Mouse (Mus musculus): Measurements from ENCODE around the gene Hebp1.

The Hebp1 gene

DNA sequence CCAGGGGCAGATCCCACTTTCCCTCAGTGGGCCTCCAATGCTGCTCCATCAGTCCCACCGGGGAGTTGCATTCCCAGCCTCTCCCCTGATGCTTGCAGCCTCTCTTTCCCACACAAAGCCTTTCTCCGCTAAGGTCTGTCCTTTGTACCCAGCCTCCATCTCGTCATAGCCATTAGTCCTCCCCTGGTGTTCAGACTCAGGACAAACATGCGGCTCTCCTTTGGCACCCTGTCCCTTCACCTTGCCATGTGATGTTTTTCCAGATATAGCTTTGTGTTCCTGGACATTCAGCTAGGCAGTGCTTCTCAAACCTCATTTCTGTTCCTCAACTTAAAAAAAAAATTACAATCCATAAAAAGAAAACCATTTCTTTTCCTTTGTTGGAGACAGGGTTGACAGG lies 39.3 kb downstream of the Hebp1 start:
- DNase-seq, result no peak

DNA sequence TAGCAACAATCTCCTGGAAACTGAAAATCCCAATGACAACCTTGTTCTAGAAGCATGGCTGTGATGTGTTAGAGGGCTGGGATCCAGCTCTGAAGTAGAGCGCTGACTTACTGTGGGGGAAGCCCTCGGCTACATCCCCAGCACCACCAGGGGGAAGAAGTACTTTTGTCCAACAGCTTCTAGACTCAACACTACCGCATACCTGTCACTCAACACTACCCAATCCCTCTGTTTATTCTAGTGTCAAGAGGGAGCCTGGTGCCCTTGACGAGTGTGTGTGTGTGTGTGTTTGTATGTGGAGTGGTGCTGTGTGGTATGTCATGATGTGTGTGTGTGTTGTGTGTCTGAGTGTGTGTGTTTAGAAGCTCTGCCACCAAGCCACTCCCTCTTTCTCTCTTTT lies 40.3 kb downstream of the Hebp1 start:
- no peak for DNase-seq

DNA sequence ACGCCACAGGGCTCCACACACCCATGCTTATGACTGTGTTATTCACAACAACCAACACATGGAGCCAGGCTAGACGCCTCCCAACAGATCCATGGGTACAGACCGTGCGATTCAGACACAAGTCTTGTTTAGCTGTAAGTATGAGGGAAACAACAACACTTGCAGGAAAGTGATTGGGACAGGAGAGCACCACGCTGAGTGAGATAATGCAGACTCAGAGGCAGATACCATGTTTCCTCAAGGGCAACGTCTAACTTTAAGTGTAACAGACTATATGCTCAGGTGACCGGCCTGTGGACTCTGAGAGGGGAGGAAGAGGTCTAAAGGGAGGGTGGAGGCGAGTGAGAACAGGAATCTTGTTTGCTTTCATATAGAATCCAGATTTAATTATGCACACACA lies 41.2 kb downstream of the Hebp1 start:
- DNase-seq, result no peak

DNA sequence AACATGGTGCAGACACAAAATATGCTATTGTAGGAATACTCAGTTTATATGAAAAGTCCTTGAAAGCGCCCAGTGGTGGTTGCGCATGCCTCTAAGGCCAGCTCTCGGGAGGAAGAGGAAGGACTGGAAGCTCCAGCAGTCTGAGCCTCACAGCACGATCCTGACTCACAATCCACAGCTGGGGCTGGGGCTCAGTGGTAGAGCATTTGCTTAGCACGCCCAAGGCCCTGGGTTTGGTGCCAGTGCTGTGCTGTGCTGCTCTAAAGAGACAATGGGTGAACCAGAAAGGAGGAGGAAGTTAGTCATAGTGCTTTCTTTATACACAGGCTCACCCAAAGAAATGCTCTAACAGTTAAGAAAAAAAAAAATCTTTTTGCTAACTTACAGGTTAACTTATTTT lies 44.1 kb downstream of the Hebp1 start:
- DNase-seq, result no peak

DNA sequence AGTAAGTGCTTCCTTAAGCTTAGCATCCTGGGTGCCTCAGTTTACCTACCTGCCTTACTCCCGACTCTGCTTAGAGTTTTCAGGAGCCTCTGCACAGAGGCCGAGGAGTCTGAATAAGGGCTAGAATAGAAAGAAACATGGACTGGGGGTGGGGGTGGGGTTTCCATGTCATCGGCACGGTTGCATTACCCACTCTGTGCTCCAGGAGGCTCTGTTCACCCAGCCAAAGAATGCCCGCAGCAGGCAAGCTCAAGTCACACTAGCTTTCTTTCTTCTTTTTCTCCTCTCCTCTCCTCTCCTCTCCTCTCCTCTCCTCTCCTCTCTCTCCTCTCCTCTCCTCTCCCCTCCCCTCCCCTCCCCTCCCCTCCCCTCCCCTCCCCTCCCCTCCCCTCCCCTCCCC lies 47.5 kb downstream of the Hebp1 start:
- DNase-seq, result no peak

DNA sequence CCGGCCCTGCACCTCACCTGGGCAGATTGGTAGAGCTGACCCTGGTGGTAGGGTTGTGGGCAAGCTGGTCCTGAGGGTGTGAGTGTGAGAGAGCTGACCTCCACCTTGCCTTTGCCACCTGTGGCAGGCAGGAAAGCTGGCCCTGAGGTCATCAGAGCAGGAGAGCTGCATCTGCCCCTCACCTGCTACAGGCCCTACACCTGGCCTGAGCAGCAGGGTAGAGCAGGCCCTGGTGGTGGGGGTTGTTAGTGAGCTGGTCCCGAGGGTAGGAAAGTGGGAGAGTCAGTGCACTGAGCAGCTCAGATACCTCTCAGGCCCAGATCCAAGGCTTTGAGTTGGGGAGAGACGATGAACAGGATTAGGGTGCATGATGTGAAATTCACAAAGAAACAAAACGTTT lies 48.1 kb downstream of the Hebp1 start:
- DNase-seq, result no peak

DNA sequence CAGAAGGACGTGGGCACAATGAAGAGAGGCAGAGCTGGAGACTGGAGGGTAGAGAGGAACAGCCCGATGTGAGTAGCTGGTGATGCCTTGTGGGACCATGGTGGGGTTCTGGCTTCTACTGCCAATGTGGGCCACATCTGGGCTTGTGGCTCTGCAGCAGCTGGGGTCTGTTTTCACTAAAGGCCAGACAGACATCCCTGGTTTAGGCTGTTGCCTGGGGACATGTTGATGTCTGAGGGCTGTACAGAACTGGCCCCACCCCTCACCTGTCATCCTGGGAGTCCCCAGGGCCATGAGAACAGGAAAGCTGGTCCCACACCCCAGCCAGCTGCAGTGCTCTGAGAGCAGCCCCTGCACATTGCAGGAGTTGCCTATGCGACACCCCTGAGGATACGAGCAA lies 48.6 kb downstream of the Hebp1 start:
- no peak for DNase-seq

DNA sequence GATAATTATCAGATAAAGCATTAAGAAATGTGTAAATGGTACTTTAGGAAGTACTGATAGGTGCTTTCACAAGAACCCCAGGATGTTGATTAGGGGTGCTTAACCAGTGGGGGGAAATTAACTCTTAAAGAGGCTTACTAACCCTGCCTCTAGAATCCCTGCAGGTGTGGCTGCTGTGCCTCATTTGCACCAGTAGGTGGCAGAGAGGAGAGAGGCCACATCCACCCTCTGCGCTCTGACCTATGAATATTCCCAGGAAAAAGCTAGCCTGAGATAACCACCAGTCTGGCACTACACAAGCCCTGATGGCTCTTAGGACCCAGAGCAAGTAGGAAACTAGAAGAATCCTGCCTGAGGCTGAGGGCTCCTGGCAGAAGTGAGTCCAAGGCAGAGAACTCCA lies 49.3 kb downstream of the Hebp1 start:
- no peak for DNase-seq

DNA sequence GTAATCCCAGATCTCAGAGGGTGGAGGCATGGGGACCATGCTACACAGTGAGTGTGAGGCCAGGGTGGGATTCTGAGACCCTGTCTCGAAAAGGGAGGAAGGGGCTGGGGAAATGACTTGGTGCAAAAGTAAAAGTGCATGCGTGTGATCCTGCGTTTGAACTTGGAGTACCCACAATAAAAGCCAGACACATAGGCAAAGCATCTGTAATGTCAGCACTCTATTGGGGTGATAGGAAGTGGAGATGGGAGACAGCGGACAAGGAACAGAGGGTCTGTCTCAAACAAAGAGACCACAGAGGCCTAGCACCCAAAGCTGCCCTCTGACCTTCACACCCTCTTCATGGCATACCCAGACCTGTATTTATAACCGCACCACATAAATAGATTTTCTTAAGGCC lies 51.8 kb downstream of the Hebp1 start:
- DNase-seq, result no peak

DNA sequence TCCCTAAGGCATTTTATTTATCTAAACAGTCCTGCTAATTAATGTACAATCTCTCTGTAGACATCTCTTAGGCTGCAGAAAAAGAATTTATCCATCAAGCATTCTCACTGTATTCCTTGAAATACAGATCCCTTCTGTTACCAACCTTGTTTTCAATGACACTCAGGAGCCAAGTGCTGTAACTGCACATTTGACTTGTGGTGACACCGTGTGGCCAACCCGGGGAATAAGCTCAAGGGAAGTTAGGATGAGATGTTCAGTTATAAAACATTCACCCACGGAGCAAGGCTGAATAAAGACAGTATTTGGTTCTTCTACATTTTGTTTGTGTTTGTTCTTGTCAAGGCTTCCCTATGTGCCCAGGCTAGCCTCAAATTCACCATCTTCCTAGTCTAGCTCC lies 53.3 kb downstream of the Hebp1 start:
- no peak for DNase-seq

DNA sequence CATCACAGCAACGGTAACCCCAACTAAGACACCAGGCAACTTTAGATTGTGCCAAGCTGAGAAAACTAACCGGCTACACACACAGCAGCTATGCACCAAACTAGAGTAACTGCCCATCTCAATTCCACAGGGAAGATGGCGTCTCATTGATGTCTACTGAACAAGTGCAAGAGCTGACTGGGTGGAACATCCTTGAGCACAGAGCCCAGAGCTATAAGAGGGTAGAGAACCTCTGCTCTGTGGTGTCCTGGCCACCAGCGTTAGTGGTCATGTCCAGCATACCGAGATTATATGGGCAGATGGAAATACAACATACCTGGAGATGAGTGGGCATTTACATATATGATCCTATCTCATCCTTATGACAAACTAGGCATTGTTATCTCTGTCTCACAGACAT lies 54.7 kb downstream of the Hebp1 start:
- no peak for DNase-seq

DNA sequence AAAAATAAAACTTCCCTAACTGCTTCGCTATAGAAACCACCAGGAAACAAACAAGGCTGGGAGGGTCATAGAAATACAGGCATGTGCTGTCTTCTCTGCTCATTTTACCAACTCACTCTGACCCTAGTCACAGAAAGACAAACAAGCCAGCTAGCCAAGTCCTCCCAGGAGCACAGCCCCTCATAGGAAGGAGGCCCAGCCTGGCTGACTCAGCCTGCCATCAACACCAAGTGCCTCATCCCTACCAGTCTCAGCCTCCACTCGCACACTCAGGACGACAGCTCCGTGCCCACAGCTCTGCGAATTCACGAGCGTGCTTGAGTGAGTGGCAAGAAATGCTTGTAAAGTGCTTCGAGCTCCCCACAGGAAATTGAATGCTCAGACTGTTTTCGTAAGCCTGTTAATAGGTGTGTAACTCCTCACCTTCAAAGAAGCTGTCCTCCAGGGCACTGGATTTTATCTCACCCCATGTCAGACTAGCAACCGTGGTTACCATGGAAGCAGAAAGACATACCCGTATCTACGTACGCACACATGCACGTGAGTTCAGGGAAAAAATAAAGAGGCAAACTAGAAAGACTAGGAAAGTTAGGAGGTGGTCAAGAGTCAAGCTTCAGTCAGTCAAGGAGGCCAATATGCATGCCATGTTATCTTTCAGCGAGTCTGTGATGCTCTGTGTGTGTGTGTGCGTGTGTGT lies 56.2 kb downstream of the Hebp1 start:
- DNase-seq, result no peak

DNA sequence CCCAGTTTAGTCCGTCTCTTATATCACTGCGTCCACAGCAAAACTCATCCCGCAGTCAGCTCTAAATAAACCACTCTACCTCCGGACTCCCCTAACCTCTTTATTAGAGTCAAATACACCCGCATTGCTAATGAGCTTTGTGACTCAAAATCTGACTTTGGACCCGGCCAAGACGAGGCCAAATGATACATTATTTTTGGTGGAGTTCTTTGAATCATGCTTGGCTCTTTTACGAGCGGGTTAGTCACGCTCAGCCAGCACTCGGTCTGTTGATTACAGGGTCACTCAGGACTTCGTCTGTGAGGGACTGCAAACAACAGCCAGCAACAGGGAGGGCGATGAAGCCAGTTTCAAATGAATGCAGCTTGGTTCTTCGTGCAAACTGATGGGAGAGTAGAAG lies 59.1 kb downstream of the Hebp1 start:
- DNase-seq, result no peak

DNA sequence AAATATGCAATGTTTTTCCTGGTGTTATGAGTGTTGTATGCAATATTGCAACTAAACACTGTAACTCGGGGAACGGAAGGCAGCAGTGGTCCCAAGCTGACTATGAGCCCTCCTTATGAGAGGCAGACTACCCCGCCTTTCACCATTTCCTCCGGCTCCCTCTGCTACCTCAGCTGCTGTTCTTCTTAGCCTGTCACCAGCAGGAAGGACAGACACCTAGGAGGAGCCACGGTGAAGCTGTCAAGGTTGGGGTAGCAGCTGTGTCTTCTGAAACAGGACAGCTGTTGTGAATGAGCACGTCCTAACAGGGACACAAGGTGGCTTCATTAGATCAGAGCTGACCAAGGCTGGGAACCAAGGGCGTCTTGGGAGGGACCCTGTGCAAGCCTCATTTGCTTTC lies 59.6 kb downstream of the Hebp1 start:
- no peak for DNase-seq

DNA sequence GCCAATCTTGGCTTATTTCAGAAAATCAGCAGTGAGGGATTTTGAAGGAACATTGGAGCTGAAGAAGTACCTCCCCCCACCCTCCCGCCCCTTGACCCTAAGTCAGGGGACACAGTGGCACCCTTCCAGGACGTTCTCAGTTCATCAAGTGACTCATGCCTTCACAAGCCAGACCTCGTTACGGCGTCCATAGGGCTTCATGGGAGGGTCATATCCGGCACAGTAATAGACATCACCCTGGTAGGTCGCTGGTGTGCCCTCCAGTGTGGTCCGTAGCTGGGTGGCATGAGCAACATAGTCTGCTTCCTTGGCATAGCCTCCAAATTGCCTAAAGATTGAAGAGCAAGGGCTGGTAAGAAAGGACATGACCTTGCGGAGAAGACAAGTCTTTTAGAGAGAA lies 60.1 kb downstream of the Hebp1 start:
- DNase-seq, result no peak

DNA sequence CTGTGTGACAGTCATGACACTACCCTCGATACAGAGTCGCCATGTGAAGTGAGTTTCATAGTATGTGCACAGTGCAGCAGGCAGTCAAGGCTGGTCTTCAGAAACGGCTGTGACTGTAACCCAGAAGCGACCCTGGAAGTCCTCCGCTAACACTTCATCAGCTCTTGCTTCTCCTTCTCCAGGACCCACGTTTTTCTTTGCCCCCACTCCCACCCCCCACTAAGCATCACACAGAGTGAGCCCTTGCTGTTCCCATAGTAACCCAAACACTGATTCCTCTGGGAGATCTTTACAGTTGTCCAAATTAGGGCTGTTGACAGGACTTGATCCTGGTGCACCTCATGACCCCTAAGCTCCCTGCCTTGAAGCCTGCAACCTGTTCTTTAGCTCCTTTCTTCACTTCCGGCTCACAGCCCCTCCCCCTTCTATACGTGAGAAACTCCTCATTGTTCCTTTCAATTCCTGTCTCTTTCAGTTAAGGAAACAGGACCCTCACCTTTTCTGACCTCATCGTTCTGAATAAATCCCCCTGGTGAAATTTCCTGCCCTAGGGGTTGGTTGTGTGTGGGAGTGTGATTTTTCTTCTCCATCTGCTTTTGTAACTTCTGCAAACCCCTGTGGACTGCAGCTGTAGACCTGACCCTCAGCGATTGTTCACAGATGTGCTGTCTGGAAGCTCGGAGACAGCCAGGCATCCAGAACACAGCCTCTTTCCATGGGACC lies 61.2 kb downstream of the Hebp1 start:
- DNase-seq, result no peak

DNA sequence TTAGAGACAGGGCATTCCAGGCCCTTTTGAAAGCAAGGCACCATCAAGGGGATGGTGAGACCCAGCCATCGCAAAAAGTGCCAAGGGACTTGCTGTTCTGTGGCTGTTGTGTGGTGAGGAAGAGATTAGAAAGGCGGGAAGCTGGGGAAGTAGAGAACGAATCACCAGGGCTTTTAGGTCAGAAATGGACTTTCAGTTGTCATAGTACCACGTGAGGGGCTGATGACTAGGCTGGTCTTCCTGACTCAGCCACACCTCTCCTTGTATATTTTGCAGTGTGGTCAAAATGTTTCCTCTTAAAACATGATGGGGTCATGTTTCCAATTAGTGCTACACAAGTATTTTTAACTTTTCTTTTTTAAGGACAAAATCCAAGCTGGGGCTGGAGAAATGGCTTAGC lies 62.1 kb downstream of the Hebp1 start:
- no peak for DNase-seq

DNA sequence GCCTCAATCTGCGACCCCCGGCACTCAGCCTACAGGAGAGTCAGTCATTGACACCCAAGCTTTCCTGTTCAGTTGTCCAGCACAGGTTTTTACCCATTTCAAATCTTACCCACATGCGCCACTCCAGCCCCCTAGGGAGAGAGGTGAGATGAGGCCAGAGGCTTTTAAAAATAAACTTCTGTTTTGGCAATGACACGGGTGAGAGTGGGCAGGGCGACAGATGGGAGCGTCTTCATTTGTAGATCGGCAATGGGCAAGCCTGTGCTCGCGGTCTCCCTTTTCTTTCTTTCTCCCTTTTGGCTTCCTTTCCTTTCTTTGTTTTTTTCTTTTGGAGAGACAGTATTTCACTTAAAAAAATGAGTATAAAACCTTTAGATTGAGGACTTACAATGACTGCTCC lies 64.3 kb downstream of the Hebp1 start:
- DNase-seq, result no peak

DNA sequence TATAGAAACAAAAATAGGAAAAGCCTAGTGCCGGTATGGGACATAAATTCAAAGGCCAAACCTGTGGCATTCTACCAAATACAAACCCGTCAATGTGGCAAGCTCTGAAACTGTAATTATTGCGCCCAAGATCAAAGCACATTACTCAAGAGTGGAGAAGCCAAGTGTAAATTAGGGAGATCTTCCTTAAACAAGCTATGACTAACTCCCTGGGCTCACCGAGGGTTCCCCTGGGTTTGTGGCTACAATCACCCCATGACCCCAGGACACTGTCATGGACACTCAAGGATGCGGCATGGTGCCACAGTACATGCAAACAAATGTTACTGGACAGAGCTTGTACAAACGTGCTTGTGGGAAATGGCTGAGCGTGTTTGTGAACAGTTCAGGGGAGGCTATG lies 64.7 kb downstream of the Hebp1 start:
- DNase-seq, result no peak

DNA sequence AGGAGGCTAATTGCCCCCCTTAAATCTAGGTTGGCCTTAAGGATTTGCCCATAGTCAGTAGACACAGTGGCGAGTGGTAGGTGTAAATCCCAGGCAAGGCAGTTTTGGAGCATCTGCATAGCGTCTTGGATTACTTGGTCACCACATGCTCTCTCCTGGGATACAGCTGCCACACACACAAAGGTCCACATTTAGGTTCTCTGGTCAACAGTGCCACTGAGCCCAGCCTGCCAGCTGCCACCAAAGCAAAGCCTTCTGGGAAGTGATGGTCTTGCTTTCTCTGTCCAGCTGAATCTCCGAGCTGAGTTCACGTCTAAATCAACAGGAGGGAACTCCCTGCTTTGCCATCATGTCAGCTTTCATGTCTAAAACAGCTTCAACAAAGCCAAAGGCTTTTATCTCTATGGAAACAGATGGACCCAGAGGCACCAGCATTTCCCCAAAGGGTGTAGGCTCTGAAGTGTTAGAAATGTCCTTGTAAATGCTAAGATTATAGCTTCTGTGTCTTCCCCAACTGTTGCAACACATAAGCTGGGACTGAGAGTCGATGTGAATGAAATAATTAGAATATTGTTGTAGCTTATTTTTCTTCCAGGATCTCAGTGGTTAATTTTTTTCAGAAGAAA lies 73.0 kb downstream of the Hebp1 start:
- no peak for DNase-seq

DNA sequence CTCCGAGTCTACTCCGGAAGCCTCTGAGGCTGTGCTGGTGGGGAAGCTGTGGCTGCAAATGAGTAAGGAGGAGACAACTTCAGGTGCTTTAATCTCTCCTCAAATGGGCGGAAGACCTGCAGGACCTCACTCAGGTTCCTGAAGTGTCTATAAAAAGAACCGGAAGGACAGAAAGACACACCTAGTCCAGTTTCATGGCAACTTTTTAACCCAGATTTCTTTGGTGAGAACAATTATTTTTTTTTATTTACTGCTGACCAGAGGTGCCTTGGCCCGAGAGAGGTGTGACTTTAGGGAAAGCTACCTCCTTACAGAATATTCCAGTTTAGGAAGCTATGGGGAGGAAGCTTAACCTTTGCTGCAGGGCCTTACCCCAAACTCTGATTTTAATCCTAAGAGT lies 79.6 kb downstream of the Hebp1 start, which contains the start of gene Gprc5d:
Gprc5d (minus strand) TSS at position 101 of the 400 bp plus-strand sequence.
- DNase-seq, result no peak

DNA sequence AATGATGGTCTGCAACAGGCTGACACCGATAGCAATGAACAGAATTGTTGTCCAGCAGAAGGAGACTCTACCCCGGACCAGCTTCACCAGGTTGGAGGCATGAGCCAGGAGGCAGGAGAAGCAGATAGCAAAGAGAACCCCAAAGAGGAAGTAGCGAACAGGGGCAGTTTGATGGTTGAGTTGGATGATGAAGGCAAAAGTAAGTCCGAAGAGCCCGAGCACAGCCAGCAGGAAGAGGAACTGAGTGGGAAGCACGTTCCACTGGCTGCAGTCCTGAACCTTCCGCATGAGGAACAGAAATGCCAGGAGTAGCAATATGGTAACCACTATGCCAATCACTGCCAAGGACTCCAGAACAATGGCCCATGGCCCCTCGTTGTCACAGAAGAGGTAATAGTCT lies 81.3 kb downstream of the Hebp1 start:
- DNase-seq, result no peak

DNA sequence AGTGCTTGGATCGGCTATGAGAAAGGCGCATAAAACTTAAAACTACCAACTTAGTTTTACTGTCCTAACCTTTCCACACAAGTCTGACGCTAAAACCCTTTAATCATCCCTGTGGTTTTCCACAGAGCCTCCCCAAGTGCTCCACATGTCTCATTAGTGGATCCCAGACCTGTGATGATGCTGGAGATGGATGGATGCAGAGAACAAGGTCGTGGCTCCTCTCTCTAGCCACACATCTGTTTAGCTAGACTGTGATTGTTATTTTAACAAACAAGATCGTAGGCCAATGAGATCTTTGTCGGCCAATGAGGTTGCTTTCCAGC lies 84.7 kb downstream of the Hebp1 start:
- no peak for DNase-seq

DNA sequence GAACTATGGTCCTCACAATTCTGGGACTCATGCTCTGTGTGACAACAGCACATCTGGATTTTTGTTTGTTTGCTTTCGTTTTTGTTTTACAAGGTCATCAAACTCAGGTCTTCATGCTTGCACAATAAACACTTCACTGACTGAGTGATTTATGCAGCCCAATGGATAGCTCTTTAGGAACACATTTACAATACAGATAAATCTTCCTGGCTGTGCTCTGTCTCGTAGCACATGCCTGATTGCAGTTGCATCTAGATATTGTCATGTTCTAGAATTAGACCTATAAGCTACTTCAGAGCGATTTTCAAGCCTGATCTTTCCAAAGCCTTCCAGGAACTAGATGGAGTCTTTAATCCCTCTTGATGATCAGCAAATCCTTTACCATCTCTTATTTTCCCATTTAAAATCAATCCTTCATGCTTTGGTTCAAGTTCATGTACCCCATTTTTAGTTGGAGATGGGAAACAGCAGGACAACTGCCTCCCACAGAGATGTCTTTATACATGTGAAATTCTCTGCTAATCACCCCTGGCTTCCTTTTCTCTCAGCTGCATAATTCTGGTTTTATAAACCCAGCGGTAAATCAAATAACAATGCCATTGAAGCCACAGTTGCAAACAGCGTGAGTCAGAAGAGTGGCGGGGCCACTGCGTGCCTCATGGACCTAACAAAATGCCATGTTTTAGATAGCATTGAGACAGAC lies 85.3 kb downstream of the Hebp1 start:
- no peak for DNase-seq

Data from cerebellum, adult 11 months (tissue).